Mouse (Mus musculus): ENCODE results near the gene Shroom1.

Gene Shroom1

DNA sequence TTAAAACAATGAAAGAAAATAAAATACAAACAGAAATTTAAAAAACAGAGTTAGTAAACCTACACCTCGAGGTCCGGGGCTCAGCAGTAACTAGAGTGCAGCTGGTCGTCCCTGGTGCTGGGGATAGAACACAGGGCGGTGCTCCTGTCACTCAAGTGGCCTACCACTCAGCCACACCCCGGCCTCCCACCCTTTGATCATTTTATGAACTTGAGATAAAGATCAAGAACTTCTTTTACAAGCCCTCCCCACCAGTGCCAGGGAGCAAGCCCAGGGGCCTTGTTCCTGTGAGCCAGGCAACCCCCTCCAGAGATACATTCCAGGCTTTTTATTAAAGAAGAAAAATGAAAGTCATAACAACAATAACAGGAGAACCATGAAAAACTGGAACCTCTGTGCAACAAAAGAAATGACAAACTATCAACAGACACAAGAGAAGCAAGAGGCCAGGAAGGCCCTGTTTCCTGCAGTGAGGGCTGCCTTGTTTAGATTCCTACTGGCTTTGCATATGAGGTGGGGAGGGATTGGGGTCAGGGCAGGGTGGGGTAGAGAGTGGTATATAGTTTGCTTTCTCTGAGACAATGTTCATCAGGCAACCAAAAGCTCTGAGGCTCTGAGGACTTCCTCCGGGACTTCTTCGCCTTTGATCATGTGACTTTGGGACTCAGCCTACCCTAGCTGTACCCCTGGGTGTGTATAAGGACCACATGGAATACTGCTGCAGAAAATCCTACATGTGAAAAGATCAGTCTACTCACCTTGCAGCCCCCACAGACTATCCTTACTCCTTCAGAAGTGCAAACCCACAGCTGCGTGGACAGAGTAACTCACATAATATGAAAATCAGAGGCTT, 60.0 kb downstream of the Shroom1 start:
- no peak for DNase-seq (ENCODE audit: low spot score)
